Mouse (Mus musculus) ES-Bruce4 (cell line): ENCODE results near the gene Aff3.

Experiments used
- CTCF ChIP-seq: IDR thresholded peaks from one replicate; pipeline ENCODE4 v1.8.1; 2011; ENCODE audit warnings: low read depth, low read length
- EP300 ChIP-seq: IDR thresholded peaks from 2 replicates; pipeline ENCODE4 v1.6.1; 2011; ENCODE audit warnings: low read depth, low read length; ENCODE audit not compliant: insufficient read depth
- POLR2A ChIP-seq: IDR thresholded peaks from one replicate; pipeline ENCODE4 v1.8.1; 2011; ENCODE audit warnings: low read length; ENCODE audit not compliant: insufficient read depth

DNA sequence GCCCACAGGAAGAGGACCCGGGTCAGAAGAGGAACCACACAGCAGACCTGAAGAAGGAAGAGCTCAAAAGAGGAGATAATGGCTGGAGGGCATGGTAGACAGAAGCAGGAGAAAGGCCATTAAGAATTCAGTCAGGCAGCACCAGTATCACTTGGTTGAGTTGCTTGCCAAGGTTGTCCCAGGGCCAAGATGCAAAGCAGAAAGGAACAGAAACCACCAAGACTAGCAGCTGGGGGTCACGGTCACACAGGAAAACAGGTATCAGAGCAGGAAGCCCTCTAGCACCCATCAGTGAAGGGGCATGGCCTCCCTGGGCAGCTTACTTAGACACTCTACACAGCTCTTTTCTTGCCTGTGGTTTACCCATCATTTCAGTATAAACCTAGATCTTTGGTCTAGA is 525.4 kb downstream of the Aff3 start:
- TF ChIP-seq CTCF (no peak), POLR2A (no peak), EP300 (no peak)
